ENCODE assay signal across 30 mouse cellular contexts in genomic region chr5:147494388-147494787, GRCm38 (mm10).
DNase-seq lines count a peak whose midpoint lies in the region; ATAC-seq and TF ChIP-seq lines count a peak whose summit lies in the region.
"Had no signal": no experiment of that assay in that cellular context is flagged by ENCODE, and none has a peak within 500 bp of the region (broad histone marks: within the 10 kb centered on the region; RNA-seq: fewer than 3 reads in every experiment).

No protein-coding gene starts in this region.

- no peak overlapping the region for H3K4me2 ChIP-seq in heart, postnatal 0 days (ENCODE audit: low read depth, low read length)
- peak overlapping the region; percentile 3; the same call in 1 of the 2 replicates for H3K4me2 ChIP-seq in liver, embryonic 15.5 days
- H3K4me2 ChIP-seq in midbrain, embryonic 16.5 days (ENCODE audit: low read length), result no peak overlapping the region
- H3K4me2 ChIP-seq: forebrain, embryonic 13.5 days; hindbrain, embryonic 13.5 days; limb, embryonic 12.5 days; midbrain, embryonic 15.5 days had no signal

- DNase-seq in frontal cortex, postnatal 36 days (ENCODE audit: low spot score in 2 of 2), result no peak
- DNase-seq in heart, postnatal 0 days (ENCODE audit: low spot score), result no peak
- DNase-seq in heart, postnatal 10 days, result no peak
- DNase-seq in kidney, postnatal 25 days, result no peak
- no peak for DNase-seq in B cell, adult 2 months
- DNase-seq: adrenal gland, postnatal 14 days; cerebellum, adult 11 months; cerebellum, adult 9-10 months; cerebellum, postnatal 36 days; heart, postnatal 4 days; kidney, adult 8-10 months; kidney, postnatal 10 days; lung, adult 2 months; lung, postnatal 10 days; right cerebral cortex, postnatal 4 days; thymus, adult 2 months; thymus, postnatal 36 days had no signal

- H3K4me1 ChIP-seq in heart, postnatal 0 days (ENCODE audit: control insufficient read depth, insufficient read depth), result peaks cover 16% of the 10 kb centered on the region; the same call in 1 of the 2 replicates
- H3K4me1 ChIP-seq in liver, embryonic 15.5 days (replicated peaks), result peaks cover 56% of the 10 kb centered on the region
- no peaks in the 10 kb centered on the region for H3K4me1 ChIP-seq in midbrain, embryonic 16.5 days (ENCODE audit: control insufficient read depth, insufficient read depth, low read length)
- H3K4me1 ChIP-seq: midbrain, embryonic 10.5 days; midbrain, embryonic 15.5 days had no signal

- no peaks in the 10 kb centered on the region for H3K27me3 ChIP-seq in heart, postnatal 0 days (ENCODE audit: control insufficient read depth, insufficient read depth, low read length)
- no peaks in the 10 kb centered on the region for H3K27me3 ChIP-seq in liver, embryonic 15.5 days
- no peaks in the 10 kb centered on the region for H3K27me3 ChIP-seq in midbrain, embryonic 16.5 days (ENCODE audit: control insufficient read depth, insufficient read depth, low read depth, low read length)
- H3K27me3 ChIP-seq: forebrain, embryonic 13.5 days; hindbrain, embryonic 13.5 days; limb, embryonic 12.5 days; midbrain, embryonic 15.5 days had no signal

- H3K36me3 ChIP-seq in heart, postnatal 0 days (replicated peaks; ENCODE audit: control insufficient read depth, insufficient read depth, low read length), result 0 out of 2 replicates have a peak, but pooled peaks cover 6% of the 10 kb centered on the region
- peaks cover 24% of the 10 kb centered on the region for H3K36me3 ChIP-seq in liver, embryonic 15.5 days (replicated peaks)
- H3K36me3 ChIP-seq in midbrain, embryonic 16.5 days (ENCODE audit: control insufficient read depth, insufficient read depth, low read length), result no peaks in the 10 kb centered on the region
- H3K36me3 ChIP-seq: heart, embryonic 10.5 days; hindbrain, embryonic 13.5 days; midbrain, embryonic 15.5 days had no signal

- intact Hi-C loops in heart, postnatal 10 days (cut with DNase I), result no loop called here

- TF ChIP-seq CTCF in heart, postnatal 0 days (IDR thresholded peaks at IDR 0.05; ENCODE audit: low read depth), result no peak

- TF ChIP-seq EP300 in heart, postnatal 0 days (IDR thresholded peaks at IDR 0.05; ENCODE audit: low read depth), result no peak

- H3K4me3 ChIP-seq in heart, postnatal 0 days (ENCODE audit: low read depth, low read length), result no peak overlapping the region
- H3K4me3 ChIP-seq in liver, embryonic 15.5 days (replicated peaks), result no peak overlapping the region
- no peak overlapping the region for H3K4me3 ChIP-seq in midbrain, embryonic 16.5 days (ENCODE audit: low read depth, low read length)
- H3K4me3 ChIP-seq: forebrain, embryonic 13.5 days; heart, embryonic 10.5 days; hindbrain, embryonic 13.5 days; limb, embryonic 12.5 days; midbrain, embryonic 10.5 days; midbrain, embryonic 15.5 days had no signal

- no peak overlapping the region for H3K9ac ChIP-seq in heart, postnatal 0 days (replicated peaks; ENCODE audit: low read depth, low read length)
- no peak overlapping the region for H3K9ac ChIP-seq in liver, embryonic 15.5 days
- no peak overlapping the region for H3K9ac ChIP-seq in midbrain, embryonic 16.5 days (ENCODE audit: low read depth, low read length)
- H3K9ac ChIP-seq: forebrain, embryonic 13.5 days; hindbrain, embryonic 13.5 days; limb, embryonic 12.5 days; midbrain, embryonic 15.5 days had no signal

- WGBS in heart, postnatal 0 days, result 61% methylated on average over 4 of the region's 4 CpGs
- 41% methylated on average over 4 of the region's 4 CpGs for WGBS in liver, embryonic 15.5 days (ENCODE audit: insufficient replicate concordance)
- WGBS in midbrain, embryonic 16.5 days, result 87% methylated on average over 4 of the region's 4 CpGs

- H3K9me3 ChIP-seq in heart, postnatal 0 days (replicated peaks; ENCODE audit: control insufficient read depth, low read length), result no peaks in the 10 kb centered on the region
- H3K9me3 ChIP-seq in liver, embryonic 15.5 days (replicated peaks), result no peaks in the 10 kb centered on the region
- H3K9me3 ChIP-seq in midbrain, embryonic 16.5 days (replicated peaks; ENCODE audit: control insufficient read depth, low read length, poor library complexity, severe bottlenecking), result no peaks in the 10 kb centered on the region
- H3K9me3 ChIP-seq: forebrain, embryonic 13.5 days; G1E; heart, embryonic 10.5 days; hindbrain, embryonic 13.5 days; limb, embryonic 12.5 days; midbrain, embryonic 10.5 days; midbrain, embryonic 15.5 days had no signal

- H3K27ac ChIP-seq in heart, postnatal 0 days (ENCODE audit: low read depth), result 0 out of 2 replicates have a peak overlapping the region, but pooled peaks have one; percentile 12
- peak overlapping the region; percentile 49 for H3K27ac ChIP-seq in liver, embryonic 15.5 days (replicated peaks)
- no peak overlapping the region for H3K27ac ChIP-seq in midbrain, embryonic 16.5 days (ENCODE audit: low read length)
- H3K27ac ChIP-seq: forebrain, embryonic 13.5 days; heart, embryonic 10.5 days; hindbrain, embryonic 13.5 days; limb, embryonic 12.5 days; macrophage; midbrain, embryonic 10.5 days; midbrain, embryonic 15.5 days; stomach, postnatal 0 days had no signal

- peak; percentile 78 for ATAC-seq in frontal cortex, adult (ENCODE audit: low TSS enrichment)
- no peak for ATAC-seq in heart, postnatal 0 days (ENCODE audit: insufficient read depth, low read depth)
- no peak for ATAC-seq in liver, embryonic 15.5 days (ENCODE audit: insufficient read depth)
- no peak for ATAC-seq in midbrain, embryonic 16.5 days
- ATAC-seq: forebrain, embryonic 13.5 days; intestine, embryonic 16.5 days; midbrain, embryonic 15.5 days had no signal
